Mouse (Mus musculus): ENCODE measurements around the gene Bloc1s1. TPM values are rescaled to one million over a fixed set of nuclear protein-coding genes. Genes with fewer than 3 reads are reported as not detected.
A peak's percentile ranks its signal among the peaks of the same experiment; 100 is the strongest.

Bloc1s1 gene
- 297 and 417 TPM in 2 replicates for polyA plus RNA-seq (2012; ENCODE audit: insufficient read depth, insufficient read length, missing spikeins)

DNA sequence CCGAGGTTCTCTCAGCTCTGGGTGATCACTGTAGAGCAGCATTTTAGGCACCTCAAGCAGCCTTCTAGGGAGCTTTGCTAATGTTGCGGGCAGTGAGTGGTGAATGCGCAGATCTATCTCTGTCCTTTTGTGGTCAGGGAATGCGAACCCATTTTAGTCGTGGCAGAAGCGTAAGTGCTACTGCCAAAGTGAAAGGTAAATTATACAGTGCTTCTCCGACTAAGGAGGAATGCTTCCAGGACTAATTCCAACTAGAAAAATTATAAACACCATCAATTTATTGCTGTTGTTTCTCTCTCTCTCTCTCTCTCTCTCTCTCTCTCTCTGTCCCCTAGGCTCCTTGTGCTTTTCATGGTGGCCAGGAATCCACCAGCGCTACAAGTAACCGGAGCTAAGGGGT, at the start of gene Bloc1s1:
Bloc1s1 (minus strand) TSS at position 101 of the 400 bp plus-strand sequence.
- Histone ChIP-seq H3K4me3 (ENCODE audit: insufficient read depth, low read depth, low read length) (peak within 1 kb of the TSS; percentile 74), H3K27ac (replicated peaks; ENCODE audit: low read depth, low read length) (peak within 1 kb of the TSS; percentile 92), H3K4me1 (ENCODE audit: control insufficient read depth, insufficient read depth, insufficient read length, low read length) (peaks cover 11% of the 10 kb centered on the region; the same call in 1 of the 2 replicates)

DNA sequence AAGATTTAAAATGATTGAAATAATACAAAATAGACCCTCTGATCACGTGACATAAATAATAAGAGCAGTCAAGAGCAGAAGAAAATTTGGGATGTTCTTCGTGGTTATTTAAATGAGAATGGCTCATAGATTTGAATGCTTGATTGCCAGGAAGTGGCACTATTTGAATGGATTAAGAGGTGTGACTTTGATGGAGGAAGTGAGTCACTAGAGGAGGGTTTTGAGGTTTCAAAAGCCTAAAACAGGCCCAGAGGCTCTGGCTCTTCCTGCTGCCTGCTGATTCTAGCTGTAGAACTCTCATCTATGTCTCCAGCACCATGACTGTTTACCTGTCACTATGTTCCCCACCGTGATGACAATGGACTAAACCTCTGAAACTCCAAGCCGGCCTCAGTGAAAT, 49.0 kb upstream of the Bloc1s1 start:
- Histone ChIP-seq H3K4me1 (ENCODE audit: control insufficient read depth, insufficient read depth, insufficient read length, low read length) (no peaks in the 10 kb centered on the region), H3K27ac (replicated peaks; ENCODE audit: low read depth, low read length) (no peak overlapping the region), H3K4me3 (ENCODE audit: insufficient read depth, low read depth, low read length) (no peak overlapping the region)

DNA sequence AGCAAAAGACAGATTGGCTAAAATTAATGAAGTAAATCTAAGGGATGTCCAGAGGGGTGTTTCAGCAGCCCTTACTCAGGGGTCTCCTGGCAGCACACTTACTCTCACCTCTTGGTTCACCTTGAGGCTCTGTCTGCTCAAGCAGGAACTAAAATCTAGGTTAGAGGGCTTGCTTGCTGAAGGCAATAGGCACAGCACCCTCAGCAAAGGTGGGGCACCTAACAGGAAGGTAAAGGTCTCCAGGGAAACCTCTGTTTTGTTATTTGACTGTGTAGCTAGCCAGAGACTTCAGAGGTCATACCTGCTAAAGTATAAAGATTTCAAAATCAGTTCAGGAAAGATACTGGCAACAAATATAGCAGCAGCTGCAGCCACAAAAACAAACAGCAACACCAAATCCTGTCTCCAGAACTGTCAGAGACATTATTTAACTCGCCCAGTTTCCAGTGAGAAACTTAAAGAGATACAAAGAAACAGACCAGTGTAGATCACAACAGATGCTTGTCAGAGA, 47.0 kb upstream of the Bloc1s1 start:
- no peaks in the 10 kb centered on the region for H3K4me1 ChIP-seq (ENCODE audit: control insufficient read depth, insufficient read depth, insufficient read length, low read length)
- no peak overlapping the region for H3K27ac ChIP-seq (replicated peaks; ENCODE audit: low read depth, low read length)
- H3K4me3 ChIP-seq (ENCODE audit: insufficient read depth, low read depth, low read length), result no peak overlapping the region

DNA sequence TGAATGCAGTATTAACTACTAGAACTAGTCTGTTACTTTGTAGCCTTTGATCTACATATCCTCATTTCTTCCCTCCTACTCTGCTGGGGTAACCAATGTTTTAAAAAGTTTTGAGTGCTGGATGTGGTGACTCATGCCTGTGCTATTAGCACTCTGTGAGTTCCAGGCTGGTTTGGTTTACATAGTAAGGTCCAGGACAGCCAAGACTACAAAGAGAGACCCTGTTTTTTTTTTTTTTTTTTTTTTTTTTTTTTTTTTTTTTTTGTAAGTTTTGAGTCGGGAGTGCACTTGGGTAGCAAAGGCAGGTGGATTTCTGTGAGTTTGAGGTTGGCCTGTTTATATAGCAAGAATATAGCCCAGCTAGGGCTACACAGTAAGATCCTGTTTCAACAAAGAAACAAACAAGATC, 44.5 kb upstream of the Bloc1s1 start:
- Histone ChIP-seq H3K4me3 (ENCODE audit: insufficient read depth, low read depth, low read length) (no peak overlapping the region), H3K27ac (replicated peaks; ENCODE audit: low read depth, low read length) (no peak overlapping the region), H3K4me1 (ENCODE audit: control insufficient read depth, insufficient read depth, insufficient read length, low read length) (no peaks in the 10 kb centered on the region)

DNA sequence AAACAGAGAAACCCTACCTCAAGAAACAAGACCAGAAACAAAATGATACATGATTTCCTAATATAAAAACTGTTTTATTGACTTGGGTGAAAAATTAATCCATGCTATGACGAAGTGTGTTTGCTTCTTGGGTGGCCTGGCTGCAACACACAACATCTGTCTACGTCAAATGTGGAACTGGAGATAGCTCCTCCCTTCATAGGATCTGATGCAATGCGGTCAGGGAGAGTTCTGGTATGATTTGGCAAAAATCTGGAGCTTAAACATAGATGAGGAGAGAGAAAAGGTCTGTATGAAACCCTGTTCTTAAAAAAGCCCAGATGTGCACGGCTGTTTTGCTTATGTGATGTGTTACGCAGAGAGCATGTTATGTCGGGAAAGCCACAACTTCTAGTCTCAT, 42.0 kb upstream of the Bloc1s1 start:
- Histone ChIP-seq H3K4me1 (ENCODE audit: control insufficient read depth, insufficient read depth, insufficient read length, low read length) (no peaks in the 10 kb centered on the region), H3K27ac (replicated peaks; ENCODE audit: low read depth, low read length) (no peak overlapping the region), H3K4me3 (ENCODE audit: insufficient read depth, low read depth, low read length) (no peak overlapping the region)

DNA sequence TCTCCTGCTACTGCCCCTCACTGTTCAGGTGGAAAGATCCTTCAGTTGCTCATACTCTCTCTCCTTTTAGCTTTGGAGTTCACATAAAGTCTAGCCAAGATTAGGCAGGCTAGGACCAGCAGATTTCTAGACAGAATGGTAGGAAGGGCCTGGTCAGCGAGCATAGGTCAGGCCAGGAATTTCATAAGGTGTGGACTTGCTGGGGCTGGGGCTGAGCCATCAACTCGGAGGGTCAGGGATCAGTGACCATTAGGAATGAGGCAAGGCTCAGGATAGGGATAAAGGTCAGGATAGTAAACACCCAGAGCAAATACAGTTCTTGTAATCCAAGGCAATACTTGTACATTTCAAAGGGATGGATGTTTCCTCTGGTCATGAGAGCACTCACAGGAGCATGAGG, 41.1 kb upstream of the Bloc1s1 start:
- H3K27ac ChIP-seq (replicated peaks; ENCODE audit: low read depth, low read length), result no peak overlapping the region
- no peak overlapping the region for H3K4me3 ChIP-seq (ENCODE audit: insufficient read depth, low read depth, low read length)
- H3K4me1 ChIP-seq (ENCODE audit: control insufficient read depth, insufficient read depth, insufficient read length, low read length), result no peaks in the 10 kb centered on the region

DNA sequence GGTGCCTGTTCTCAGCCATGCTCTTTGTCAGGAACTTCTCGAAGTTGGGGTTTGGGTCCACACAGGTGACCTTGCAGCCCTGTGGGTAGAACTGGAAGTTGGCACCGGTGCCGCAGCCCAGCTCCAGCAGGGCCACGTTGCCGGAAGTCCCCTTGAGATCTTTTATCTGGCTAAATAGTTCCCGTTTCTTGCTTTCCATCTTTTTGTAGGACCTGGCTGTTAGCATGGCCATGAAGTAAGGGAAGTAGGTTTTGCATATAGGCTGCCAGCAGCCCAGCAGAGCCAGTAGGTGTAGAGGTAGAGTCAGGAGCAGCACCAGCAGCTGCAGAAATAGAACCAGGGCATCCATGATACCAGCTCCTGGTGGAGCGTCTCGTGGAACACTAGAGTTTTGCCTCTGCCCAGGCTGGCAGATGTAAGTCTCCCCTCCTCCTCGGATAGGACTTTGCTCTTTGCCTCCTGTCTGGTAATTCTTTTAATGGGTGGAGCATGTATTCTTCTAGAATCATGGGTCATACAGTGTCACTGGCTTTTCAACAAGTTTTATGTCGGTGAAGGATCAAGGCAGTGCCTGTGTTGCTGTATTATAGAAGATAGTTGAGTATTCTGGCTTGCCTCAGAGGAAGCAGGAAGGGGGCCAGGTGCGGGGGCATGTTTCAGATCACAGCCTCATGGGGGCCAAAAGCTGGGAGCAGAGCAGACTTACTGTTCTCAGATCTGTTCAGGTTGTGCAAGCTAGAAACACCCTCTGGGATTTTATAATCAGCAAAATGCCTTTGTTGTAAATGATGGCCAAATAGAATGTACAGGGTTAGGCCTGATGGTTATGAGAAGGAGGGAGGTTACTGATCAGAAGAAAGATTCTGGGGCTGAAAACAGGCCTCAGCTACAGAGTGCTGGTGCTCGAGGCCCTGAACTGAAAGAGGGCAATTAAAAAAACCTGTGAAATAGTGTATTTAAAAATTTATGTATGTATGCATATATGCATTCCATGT, 37.1 kb upstream of the Bloc1s1 start, which contains the start of gene Mettl7b:
Mettl7b (minus strand) TSS at position 399 of the 995 bp plus-strand sequence.
- no peak within 1 kb of the TSS for H3K4me3 ChIP-seq (ENCODE audit: insufficient read depth, low read depth, low read length)
- H3K4me1 ChIP-seq (ENCODE audit: control insufficient read depth, insufficient read depth, insufficient read length, low read length), result no peaks in the 10 kb centered on the region
- H3K27ac ChIP-seq (replicated peaks; ENCODE audit: low read depth, low read length), result no peak within 1 kb of the TSS

DNA sequence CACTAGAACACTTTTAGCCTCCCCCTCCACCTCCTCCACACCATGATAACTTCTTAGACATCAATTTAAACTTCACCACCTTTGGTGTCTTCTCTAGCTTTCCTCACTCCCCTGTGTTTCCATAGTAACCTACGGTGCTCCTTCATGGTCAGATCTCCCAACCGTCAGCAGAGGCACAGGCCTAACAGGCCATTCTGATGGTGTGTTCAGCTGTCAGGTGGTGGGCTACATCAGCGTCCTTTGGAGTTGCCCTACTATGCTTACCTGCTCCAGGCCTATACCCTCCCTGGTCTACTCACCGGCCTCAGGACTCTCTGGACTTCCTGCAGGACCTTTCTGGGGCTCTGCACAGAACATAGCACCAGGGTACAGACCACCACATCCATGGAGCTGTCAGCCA, 36.3 kb upstream of the Bloc1s1 start:
- Histone ChIP-seq H3K4me3 (ENCODE audit: insufficient read depth, low read depth, low read length) (no peak overlapping the region), H3K4me1 (ENCODE audit: control insufficient read depth, insufficient read depth, insufficient read length, low read length) (no peaks in the 10 kb centered on the region), H3K27ac (replicated peaks; ENCODE audit: low read depth, low read length) (no peak overlapping the region)

DNA sequence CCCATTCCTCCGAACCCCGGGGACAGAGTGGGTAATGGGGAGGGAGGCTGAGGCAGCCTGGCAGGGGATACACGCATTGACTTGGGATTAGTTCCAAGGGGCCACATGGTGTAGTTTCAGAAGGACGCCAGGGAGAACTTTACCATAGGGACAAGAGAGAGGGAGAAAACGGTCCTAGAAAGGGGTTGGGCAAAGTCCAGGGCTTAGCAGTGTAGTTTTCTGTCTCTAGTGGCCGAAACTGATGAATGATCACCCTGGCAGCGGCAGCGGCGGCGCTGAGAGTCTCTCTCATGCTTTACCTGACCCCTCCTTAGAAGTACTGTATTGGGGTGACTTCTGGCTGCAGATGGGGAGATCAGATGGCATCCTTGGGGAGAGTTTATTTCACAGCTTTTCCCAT, 34.5 kb upstream of the Bloc1s1 start:
- no peaks in the 10 kb centered on the region for H3K4me1 ChIP-seq (ENCODE audit: control insufficient read depth, insufficient read depth, insufficient read length, low read length)
- no peak overlapping the region for H3K27ac ChIP-seq (replicated peaks; ENCODE audit: low read depth, low read length)
- no peak overlapping the region for H3K4me3 ChIP-seq (ENCODE audit: insufficient read depth, low read depth, low read length)

DNA sequence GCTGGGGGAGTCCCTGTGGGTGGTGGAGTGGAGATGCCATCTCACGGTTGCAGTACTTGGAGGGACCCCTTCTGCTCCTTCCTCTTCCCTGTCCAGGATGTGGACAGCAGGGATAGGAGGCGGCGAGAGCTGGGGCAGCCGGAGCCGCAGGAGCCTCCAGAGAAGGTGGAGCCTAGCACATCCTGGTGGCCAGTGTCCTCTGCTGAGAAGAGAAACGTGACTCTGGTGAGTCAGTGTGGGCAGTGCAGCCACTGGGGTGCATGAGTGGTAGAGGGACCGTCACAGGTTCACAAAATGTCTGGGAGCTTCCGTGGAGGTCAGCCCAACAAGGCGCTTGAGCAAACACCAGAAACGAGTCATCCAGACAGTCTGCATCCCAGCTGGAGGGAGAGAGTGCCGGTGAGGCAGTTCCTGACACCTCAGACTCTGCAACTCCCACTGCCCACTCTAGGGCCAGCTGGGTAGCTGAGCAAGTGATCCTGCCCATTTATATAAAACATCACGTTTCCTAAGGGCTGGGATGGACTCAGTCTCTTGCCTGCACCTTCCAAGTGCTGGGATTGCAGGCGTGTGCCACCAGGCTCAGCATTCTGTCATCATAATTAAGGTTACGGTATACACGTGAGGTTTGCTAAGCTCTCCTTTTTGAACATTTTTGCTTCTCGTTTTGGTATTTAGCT, 26.5 kb upstream of the Bloc1s1 start:
- no peak overlapping the region for H3K27ac ChIP-seq (replicated peaks; ENCODE audit: low read depth, low read length)
- H3K4me1 ChIP-seq (ENCODE audit: control insufficient read depth, insufficient read depth, insufficient read length, low read length), result no peaks in the 10 kb centered on the region
- H3K4me3 ChIP-seq (ENCODE audit: insufficient read depth, low read depth, low read length), result no peak overlapping the region

DNA sequence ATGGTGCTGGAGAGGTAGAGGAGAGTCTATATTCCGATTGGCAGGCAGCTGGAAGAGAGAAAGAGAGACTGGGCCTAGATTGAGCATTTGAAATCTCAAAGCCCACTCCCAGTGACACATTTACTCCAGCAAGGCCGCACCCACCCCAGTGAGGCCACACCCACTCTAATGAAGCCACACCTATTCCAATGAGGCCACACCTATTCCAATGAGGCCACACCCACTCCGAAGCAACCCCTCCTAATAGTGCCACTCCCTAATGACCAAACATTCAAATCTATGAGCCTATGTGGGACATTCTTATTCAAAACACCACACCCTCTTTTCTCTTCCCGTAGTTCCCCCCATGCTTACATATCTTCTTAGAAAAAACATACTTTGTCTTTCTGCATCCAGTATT, 23.7 kb upstream of the Bloc1s1 start:
- Histone ChIP-seq H3K4me3 (ENCODE audit: insufficient read depth, low read depth, low read length) (no peak overlapping the region), H3K27ac (replicated peaks; ENCODE audit: low read depth, low read length) (no peak overlapping the region), H3K4me1 (ENCODE audit: control insufficient read depth, insufficient read depth, insufficient read length, low read length) (no peaks in the 10 kb centered on the region)

DNA sequence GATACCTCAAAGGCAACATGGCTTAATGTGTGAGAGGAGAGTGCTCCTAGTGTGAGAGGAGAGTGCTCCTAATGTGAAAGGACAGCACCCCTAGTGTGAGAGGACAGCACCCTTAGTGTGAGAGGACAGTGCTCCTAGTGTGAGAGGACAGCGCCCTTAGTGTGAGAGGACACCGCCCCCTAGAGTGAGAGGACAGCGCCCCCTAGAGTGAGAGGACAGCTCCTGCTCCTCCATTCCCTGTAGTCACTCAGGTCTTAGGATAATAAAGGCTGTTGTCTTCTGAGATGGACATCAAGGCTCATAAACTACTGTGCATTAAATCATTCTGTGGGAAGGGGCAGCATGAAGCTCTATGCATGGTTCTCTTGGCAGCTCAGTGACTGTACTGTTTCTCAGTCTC, 21.8 kb upstream of the Bloc1s1 start:
- Histone ChIP-seq H3K27ac (replicated peaks; ENCODE audit: low read depth, low read length) (no peak overlapping the region), H3K4me1 (ENCODE audit: control insufficient read depth, insufficient read depth, insufficient read length, low read length) (no peaks in the 10 kb centered on the region)

DNA sequence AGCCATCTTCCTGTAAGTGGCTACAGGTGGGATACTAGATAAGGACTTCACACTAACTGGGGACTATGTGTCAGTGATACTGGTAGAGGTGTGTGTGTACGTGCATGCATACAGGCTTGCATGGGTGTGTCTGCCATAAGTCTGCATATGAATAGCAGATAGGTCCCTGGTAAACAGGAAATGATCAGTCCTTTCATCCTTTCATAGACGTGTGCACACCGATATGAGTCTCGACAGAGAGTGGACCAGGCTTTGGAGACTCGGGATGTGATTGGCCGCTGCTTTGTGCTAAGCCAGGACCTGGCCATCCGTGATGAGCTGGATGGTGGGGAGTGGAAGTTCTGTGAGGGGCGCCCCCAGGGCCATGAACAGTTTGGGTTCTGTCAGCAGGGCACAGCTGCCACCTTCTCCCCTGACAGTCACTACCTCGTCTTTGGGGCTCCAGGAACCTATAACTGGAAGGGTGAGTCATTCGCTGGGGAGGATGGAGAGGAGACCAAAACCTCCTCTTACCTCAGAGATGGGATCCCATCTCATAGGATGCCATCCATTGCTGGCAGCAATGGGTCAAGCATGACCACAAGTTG, 16.7 kb upstream of the Bloc1s1 start:
- Histone ChIP-seq H3K4me1 (ENCODE audit: control insufficient read depth, insufficient read depth, insufficient read length, low read length) (peaks cover 3% of the 10 kb centered on the region; the same call in 1 of the 2 replicates), H3K27ac (replicated peaks; ENCODE audit: low read depth, low read length) (no peak overlapping the region), H3K4me3 (ENCODE audit: insufficient read depth, low read depth, low read length) (no peak overlapping the region)

More for the DNA sequence above, 21.8 kb upstream of the Bloc1s1 start:
- no peak overlapping the region for H3K4me3 ChIP-seq (ENCODE audit: insufficient read depth, low read depth, low read length)

DNA sequence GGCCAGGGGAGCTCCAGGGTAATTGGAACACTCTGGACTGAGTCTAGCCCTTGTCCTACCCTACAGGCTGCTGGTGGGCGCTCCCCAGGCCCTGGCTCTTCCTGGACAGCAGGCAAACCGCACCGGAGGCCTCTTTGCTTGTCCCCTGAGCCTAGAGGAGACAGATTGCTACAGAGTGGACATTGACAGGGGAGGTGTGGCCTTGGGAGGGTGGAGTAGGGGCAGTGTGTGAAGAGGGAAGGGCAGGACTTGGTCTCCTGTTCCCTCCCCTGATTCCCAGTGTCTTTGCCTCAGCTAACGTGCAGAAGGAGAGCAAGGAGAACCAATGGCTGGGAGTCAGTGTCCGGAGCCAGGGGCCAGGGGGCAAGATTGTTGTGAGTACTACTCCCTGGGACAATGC, 15.1 kb upstream of the Bloc1s1 start:
- Histone ChIP-seq H3K4me3 (ENCODE audit: insufficient read depth, low read depth, low read length) (no peak overlapping the region), H3K4me1 (ENCODE audit: control insufficient read depth, insufficient read depth, insufficient read length, low read length) (peaks cover 5% of the 10 kb centered on the region; the same call in 1 of the 2 replicates), H3K27ac (replicated peaks; ENCODE audit: low read depth, low read length) (peak overlapping the region; percentile 99)

DNA sequence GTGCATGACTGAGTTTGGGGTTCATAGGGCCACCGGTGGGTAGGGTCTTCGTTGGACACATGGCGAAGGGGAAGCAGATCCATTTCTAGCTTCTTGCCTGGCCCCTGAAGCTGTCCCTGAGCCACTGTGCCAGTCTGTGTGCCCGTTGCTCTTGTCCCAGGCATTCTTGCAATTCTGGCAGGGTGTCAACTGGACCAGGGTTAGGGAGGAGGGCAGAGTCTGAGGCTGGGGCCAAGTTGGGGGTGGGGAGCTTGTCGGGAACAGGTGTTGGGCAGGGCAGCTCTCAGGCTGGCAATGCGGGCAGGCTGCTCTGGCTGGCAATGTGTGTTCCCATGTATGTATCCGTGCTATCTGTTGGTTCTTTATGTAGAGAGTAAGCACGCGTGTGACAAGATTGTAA, 14.6 kb upstream of the Bloc1s1 start:
- H3K27ac ChIP-seq (replicated peaks; ENCODE audit: low read depth, low read length), result peak overlapping the region; percentile 99
- peaks cover 5% of the 10 kb centered on the region; the same call in 1 of the 2 replicates for H3K4me1 ChIP-seq (ENCODE audit: control insufficient read depth, insufficient read depth, insufficient read length, low read length)
- H3K4me3 ChIP-seq (ENCODE audit: insufficient read depth, low read depth, low read length), result 0 out of 2 replicates have a peak overlapping the region, but pooled peaks have one; percentile 8

All from brown adipose tissue, adult 24 weeks (tissue).